ENCODE assay signal across 9 mouse cellular contexts in genomic region chr11:76671871-76672475, GRCm38 (mm10). TPM values are rescaled to one million over a fixed set of nuclear protein-coding genes. Genes with fewer than 3 reads are reported as not detected.
DNase-seq lines count a peak whose midpoint lies in the region; ATAC-seq and TF ChIP-seq lines count a peak whose summit lies in the region.
"Had no signal": no experiment of that assay in that cellular context is flagged by ENCODE, and none has a peak within 500 bp of the region (broad histone marks: within the 10 kb centered on the region; RNA-seq: fewer than 3 reads in every experiment).

Gene Bhlha9 (plus strand): TSS chr11:76672470.

- DNase-seq in gastrocnemius, adult 2 months: no peak
- no peak for DNase-seq in gastrocnemius, postnatal 36 days
- DNase-seq in testis, postnatal 14 days (ENCODE audit: low spot score): no peak
- peak; percentile 51 for DNase-seq in limb, embryonic 10.5 days (ENCODE audit: low spot score)
- no peak for DNase-seq in stomach, postnatal 0 days (ENCODE audit: low spot score)
- DNase-seq in thymus, postnatal 25 days: no peak
- no peak for DNase-seq in left cerebral cortex, adult 9 months (ENCODE audit: low spot score in 2 of 2)
- DNase-seq: kidney, adult 8-10 months had no signal

- no peak for ATAC-seq in stomach, postnatal 0 days (ENCODE audit: low FRiP score, low TSS enrichment)

- no peak for TF ChIP-seq CTCF in gastrocnemius, adult 2 months (IDR thresholded peaks at IDR 0.05)
- no peak for TF ChIP-seq CTCF in testis, adult 2 months (IDR thresholded peaks at IDR 0.05; ENCODE audit: control insufficient read depth, insufficient read depth, insufficient replicate concordance, low read depth, low read length)
- TF ChIP-seq CTCF in stomach, postnatal 0 days (IDR thresholded peaks at IDR 0.05; ENCODE audit: low read depth): no peak

- no peaks in the 10 kb centered on the region for H3K9me3 ChIP-seq in limb, embryonic 10.5 days (replicated peaks)
- no peaks in the 10 kb centered on the region for H3K9me3 ChIP-seq in stomach, postnatal 0 days (ENCODE audit: control insufficient read depth, low read length)

- peak within 1 kb of the TSS; percentile 44 for H3K4me2 ChIP-seq in stomach, postnatal 0 days (replicated peaks; ENCODE audit: low read depth)

- no peaks in the 10 kb centered on the region for H3K36me3 ChIP-seq in testis, adult 2 months (ENCODE audit: control insufficient read depth, insufficient read depth, low read length)
- H3K36me3 ChIP-seq in limb, embryonic 10.5 days: no peaks in the 10 kb centered on the region
- H3K36me3 ChIP-seq in stomach, postnatal 0 days (ENCODE audit: control insufficient read depth, insufficient read depth, low read length): no peaks in the 10 kb centered on the region

- 54% methylated on average over 15 of the region's 15 CpGs for WGBS in limb, embryonic 10.5 days
- 65% methylated on average over 15 of the region's 15 CpGs for WGBS in stomach, postnatal 0 days

- H3K27me3 ChIP-seq in testis, adult 2 months (ENCODE audit: control insufficient read depth, insufficient read depth, low read length): no peaks in the 10 kb centered on the region
- peaks cover 94% of the 10 kb centered on the region for H3K27me3 ChIP-seq in limb, embryonic 10.5 days (ENCODE audit: low read depth, poor library complexity, severe bottlenecking)
- peaks cover 4% of the 10 kb centered on the region; the same call in 1 of the 2 replicates for H3K27me3 ChIP-seq in stomach, postnatal 0 days (ENCODE audit: control insufficient read depth, insufficient read depth, low read length)

- H3K4me3 ChIP-seq in gastrocnemius, adult 2 months: peak within 1 kb of the TSS; percentile 24; the same call in 1 of the 2 replicates
- H3K4me3 ChIP-seq in testis, adult 2 months (ENCODE audit: control insufficient read depth, low read depth, low read length): peak within 1 kb of the TSS; percentile 56
- peak within 1 kb of the TSS; percentile 56 for H3K4me3 ChIP-seq in limb, embryonic 10.5 days
- peak within 1 kb of the TSS; percentile 19; the same call in 1 of the 2 replicates for H3K4me3 ChIP-seq in stomach, postnatal 0 days (ENCODE audit: low read depth, low read length)

- no peak for TF ChIP-seq EP300 in stomach, postnatal 0 days (optimal IDR thresholded peaks at IDR 0.05)

- TF ChIP-seq POLR2A in testis, adult 2 months (IDR thresholded peaks at IDR 0.05; ENCODE audit: control insufficient read depth, low read depth, low read length): no peak

- no peak within 1 kb of the TSS for H3K9ac ChIP-seq in stomach, postnatal 0 days (ENCODE audit: low read length)

- no peak within 1 kb of the TSS for H3K27ac ChIP-seq in gastrocnemius, adult 2 months
- no peak within 1 kb of the TSS for H3K27ac ChIP-seq in testis, adult 2 months (ENCODE audit: control insufficient read depth, insufficient read depth, low read depth, low read length)
- H3K27ac ChIP-seq in limb, embryonic 10.5 days: peak within 1 kb of the TSS; percentile 54; the same call in 1 of the 2 replicates
- no peak within 1 kb of the TSS for H3K27ac ChIP-seq in stomach, postnatal 0 days (replicated peaks)

- peaks cover 6% of the 10 kb centered on the region for H3K4me1 ChIP-seq in testis, adult 2 months (ENCODE audit: control insufficient read depth, insufficient read depth, low read length)
- peaks cover 17% of the 10 kb centered on the region for H3K4me1 ChIP-seq in limb, embryonic 10.5 days
- H3K4me1 ChIP-seq in stomach, postnatal 0 days (replicated peaks; ENCODE audit: control insufficient read depth, insufficient read depth): no peaks in the 10 kb centered on the region

- intact Hi-C loops in gastrocnemius, adult 2 months (cut with DNase I): loop anchor here (10.0 kb wide), 1 partner anchor 223 kb away; no protein-coding TSS in a partner anchor
- intact Hi-C loops in gastrocnemius, postnatal 36 days (cut with DNase I): no loop called here

RNA-seq across cellular contexts. Expression of gene Bhlha9, which starts in this region (rescaled TPM):
- total RNA-seq in gastrocnemius, adult 2 months (2021): not detected
- total RNA-seq in gastrocnemius, postnatal 36 days (2021): not detected
- 0.49 and 0.66 TPM in 2 replicates for polyA plus RNA-seq in testis, adult 2 months (2012; rRNA removed)
- polyA plus RNA-seq in limb, embryonic 10.5 days (2016; fragmentation: Nextera tagmentation; extraction: Ambion mirVana): 18.9 and 22.9 TPM in 2 replicates
- polyA plus RNA-seq in stomach, postnatal 0 days (2015; fragmentation: Nextera tagmentation; extraction: Ambion mirVana): not detected in 2 replicates

Comparison
In these comparisons a context has a peak if more than half of its experiments do, and no peak if none do; other contexts are left out.
1. RNA of gene Bhlha9 (polyA plus RNA-seq): 18.9 to 22.9 TPM in limb, embryonic 10.5 days; 0.49 to 0.66 TPM in testis, adult 2 months and not detected in stomach, postnatal 0 days; every median in the first group is over 10 times any median in the second.
2. Peak in every context shown above with its lines, with median percentiles within 50 percentile points of each other: H3K4me3 ChIP-seq.